Mouse (Mus musculus) kidney, embryonic 16.5 days (tissue): ENCODE data around the gene Wrap73. TPM values are rescaled to one million over a fixed set of nuclear protein-coding genes. Genes with fewer than 3 reads are reported as not detected.

ENCODE experiments used
- ATAC-seq: fragments of 200-750 bp; cut with Nextera tagmentation; 2 replicates; pipeline ENCODE4 v1.8.0; 2017; ENCODE audit warnings: moderate TSS enrichment; ENCODE audit not compliant: low FRiP score, low TSS enrichment
- H3K27ac ChIP-seq: fragments of 300-500 bp; sonication (generic); 2 replicates; pipeline ENCODE4 v1.5.1; 2014; ENCODE audit warnings: low read length
- H3K27me3 ChIP-seq: fragments of 300-500 bp; sonication (generic); 2 replicates; pipeline ENCODE4 v1.6.1; 2014; ENCODE audit warnings: low read length, control low read depth, mixed read lengths; ENCODE audit not compliant: insufficient read depth
- H3K36me3 ChIP-seq: fragments of 300-500 bp; sonication (generic); 2 replicates; pipeline ENCODE4 v1.6.1; 2014; ENCODE audit warnings: low read length, control low read depth, mixed read lengths; ENCODE audit not compliant: insufficient read depth
- H3K4me1 ChIP-seq: fragments of 300-500 bp; sonication (generic); 2 replicates; pipeline ENCODE4 v1.6.1; 2014; ENCODE audit warnings: low read length, control low read depth, mixed read lengths; ENCODE audit not compliant: insufficient read depth
- H3K4me2 ChIP-seq: fragments of 300-500 bp; sonication (generic); replicated peaks from 2 replicates; pipeline ENCODE4 v1.6.1; 2014; ENCODE audit warnings: low read depth, low read length
- H3K4me3 ChIP-seq: fragments of 300-500 bp; sonication (generic); 2 replicates; pipeline ENCODE4 v1.5.1; 2014; ENCODE audit warnings: mild to moderate bottlenecking, low read length
- H3K9ac ChIP-seq: fragments of 300-500 bp; sonication (generic); replicated peaks from 2 replicates; pipeline ENCODE4 v1.6.1; 2014; ENCODE audit warnings: low read length
- H3K9me3 ChIP-seq: fragments of 300-500 bp; sonication (generic); 2 replicates; pipeline ENCODE4 v1.6.1; 2016; ENCODE audit warnings: low read length, control low read depth
- WGBS: fragments of 180-500 bp; shearing (Covaris S2); extraction: QIAGEN DNeasy Blood & Tissue Kit; methylation state at CpG from one replicate; pipeline ENCODE4 v1.1.7; 2014; 5-methylcytosine and 5-hydroxymethylcytosine counted together
- polyA plus RNA-seq: library from polyadenylated mRNA; unstranded; fragments of >200 nt; fragmentation: Nextera tagmentation; extraction: Ambion mirVana; gene quantifications from 2 replicates; pipeline ENCODE4 v1.2.1, GENCODE M21; 2015

Wrap73 gene
- polyA plus RNA-seq, 1 experiment from 2014 or later: 46.0 TPM

DNA sequence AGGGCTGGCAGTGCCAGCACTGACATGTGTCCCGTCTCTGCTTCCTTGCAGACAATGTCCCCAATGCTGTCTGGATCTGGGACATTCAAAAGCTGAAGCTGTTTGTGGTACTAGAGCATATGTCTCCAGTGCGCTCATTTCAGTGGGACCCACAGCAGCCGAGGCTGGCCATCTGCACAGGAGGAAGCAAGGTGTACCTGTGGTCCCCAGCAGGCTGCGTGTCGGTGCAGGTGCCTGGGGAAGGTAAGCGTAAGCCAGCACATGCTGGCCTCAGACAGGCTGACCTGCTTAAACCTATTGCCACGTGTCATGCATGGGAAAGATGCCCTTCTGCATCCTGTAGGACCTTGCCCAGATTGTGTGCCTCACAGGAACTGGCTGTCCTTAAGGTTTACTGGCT, 13.9 kb downstream of the Wrap73 start:
- Histone ChIP-seq H3K4me3 (no peak overlapping the region), H3K4me2 (no peak overlapping the region), H3K27me3 (no peaks in the 10 kb centered on the region), H3K9me3 (no peaks in the 10 kb centered on the region), H3K4me1 (peaks cover 10% of the 10 kb centered on the region), H3K27ac (no peak overlapping the region), H3K9ac (no peak overlapping the region), H3K36me3 (peaks cover 39% of the 10 kb centered on the region)
- ATAC-seq: no peak
- 84% methylated on average over 7 of the region's 7 CpGs for WGBS

DNA sequence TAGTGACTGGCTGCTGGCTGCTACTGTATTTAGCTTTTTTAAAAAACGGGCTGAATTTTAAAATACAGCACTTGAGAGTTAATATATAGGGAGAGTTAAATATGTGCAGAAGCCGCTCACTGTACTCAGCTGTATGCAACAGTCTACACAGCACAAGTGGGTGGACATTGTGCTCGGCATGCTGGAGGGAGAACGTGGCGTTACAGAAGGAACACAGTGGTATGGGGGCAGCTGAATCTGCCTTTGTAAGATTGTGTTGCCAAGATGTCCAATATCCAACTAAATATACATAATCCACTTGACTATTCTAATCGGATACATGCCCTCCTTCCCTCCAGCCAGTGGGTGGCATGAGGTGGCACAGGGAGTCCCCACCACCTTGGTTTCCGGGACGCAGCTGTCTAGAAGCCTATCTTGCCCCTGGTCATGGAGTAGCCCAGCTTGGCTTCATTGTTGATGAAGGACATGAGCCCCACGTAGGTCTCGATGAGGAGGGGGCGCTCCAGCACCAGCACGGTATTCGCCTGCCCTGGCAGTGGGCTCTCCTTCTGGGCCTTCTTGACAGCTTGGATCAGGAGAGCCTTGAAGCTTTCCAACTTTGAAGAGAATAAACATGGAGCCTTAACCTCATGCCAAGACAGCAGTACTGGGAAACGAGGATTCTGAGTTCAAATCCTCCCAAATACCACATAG, 15.9 kb downstream of the Wrap73 start:
- Histone ChIP-seq H3K27me3 (no peaks in the 10 kb centered on the region), H3K9ac (no peak overlapping the region), H3K4me2 (no peak overlapping the region), H3K4me1 (peaks cover 15% of the 10 kb centered on the region), H3K36me3 (peaks cover 29% of the 10 kb centered on the region), H3K4me3 (no peak overlapping the region), H3K9me3 (no peaks in the 10 kb centered on the region), H3K27ac (no peak overlapping the region)
- ATAC-seq: no peak
- 92% methylated on average over 14 of the region's 14 CpGs for WGBS

DNA sequence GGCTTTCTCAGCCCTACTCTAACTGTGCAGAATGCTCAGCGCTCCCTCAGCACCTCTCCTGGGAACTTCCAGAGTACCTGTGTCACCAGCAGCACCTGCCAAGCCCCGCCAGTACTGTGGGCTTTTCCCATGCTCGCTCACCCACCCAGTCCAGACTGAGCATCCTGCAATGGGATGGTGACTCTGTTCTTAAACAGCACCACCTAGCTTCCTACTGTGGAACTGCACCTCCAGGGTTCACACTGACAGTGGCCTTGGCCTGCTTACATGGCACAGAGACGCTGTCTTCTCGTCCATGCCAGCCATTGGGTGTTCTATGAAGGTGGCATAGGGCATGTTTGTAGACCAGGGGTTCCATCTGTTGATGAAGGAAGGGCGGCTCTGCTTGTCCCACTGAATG, 16.8 kb downstream of the Wrap73 start:
- no peaks in the 10 kb centered on the region for H3K9me3 ChIP-seq
- H3K4me3 ChIP-seq: peak overlapping the region; percentile 78; the same call in 1 of the 2 replicates
- H3K27ac ChIP-seq: no peak overlapping the region
- WGBS: 17% methylated on average over 6 of the region's 6 CpGs
- H3K4me1 ChIP-seq: peaks cover 15% of the 10 kb centered on the region
- H3K9ac ChIP-seq: no peak overlapping the region
- H3K27me3 ChIP-seq: no peaks in the 10 kb centered on the region
- no peak overlapping the region for H3K4me2 ChIP-seq
- no peak for ATAC-seq
- H3K36me3 ChIP-seq: peaks cover 29% of the 10 kb centered on the region

DNA sequence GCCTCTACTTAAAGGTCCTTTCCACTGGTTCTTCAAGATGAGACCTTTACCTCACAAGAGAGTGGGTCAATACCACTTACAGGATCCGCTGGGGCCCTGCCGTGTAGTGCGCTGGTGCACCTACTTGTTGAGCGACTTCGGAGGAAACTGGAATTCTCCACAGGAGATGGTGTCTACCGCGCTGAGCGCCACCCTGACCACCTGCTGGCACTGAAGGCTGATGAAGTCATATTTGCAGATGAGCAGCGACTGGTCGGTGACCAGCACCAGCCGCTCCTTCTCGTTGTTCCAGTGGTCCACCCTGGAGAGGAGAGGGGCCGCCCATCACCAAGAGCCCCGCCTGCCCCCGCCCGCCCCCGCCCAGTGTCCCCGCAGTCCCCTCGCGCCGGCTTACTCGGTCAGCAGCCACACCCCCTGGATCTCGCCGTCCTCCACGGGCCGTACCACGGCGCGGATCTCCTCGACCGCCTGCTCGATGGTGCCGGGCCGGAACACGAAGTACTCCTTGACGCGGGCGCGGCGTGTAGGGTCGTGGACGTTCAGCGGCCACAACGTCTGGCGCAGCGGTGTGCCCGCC, 17.9 kb downstream of the Wrap73 start:
- Histone ChIP-seq H3K27ac (peak overlapping the region; percentile 58; the same call in 1 of the 2 replicates), H3K4me3 (peak overlapping the region; percentile 78), H3K9me3 (no peaks in the 10 kb centered on the region), H3K27me3 (no peaks in the 10 kb centered on the region), H3K9ac (peak overlapping the region; percentile 84), H3K4me1 (peaks cover 15% of the 10 kb centered on the region), H3K36me3 (peaks cover 29% of the 10 kb centered on the region), H3K4me2 (peak overlapping the region; percentile 75)
- 2% methylated on average over 47 of the region's 47 CpGs for WGBS
- ATAC-seq: peak; percentile 65

DNA sequence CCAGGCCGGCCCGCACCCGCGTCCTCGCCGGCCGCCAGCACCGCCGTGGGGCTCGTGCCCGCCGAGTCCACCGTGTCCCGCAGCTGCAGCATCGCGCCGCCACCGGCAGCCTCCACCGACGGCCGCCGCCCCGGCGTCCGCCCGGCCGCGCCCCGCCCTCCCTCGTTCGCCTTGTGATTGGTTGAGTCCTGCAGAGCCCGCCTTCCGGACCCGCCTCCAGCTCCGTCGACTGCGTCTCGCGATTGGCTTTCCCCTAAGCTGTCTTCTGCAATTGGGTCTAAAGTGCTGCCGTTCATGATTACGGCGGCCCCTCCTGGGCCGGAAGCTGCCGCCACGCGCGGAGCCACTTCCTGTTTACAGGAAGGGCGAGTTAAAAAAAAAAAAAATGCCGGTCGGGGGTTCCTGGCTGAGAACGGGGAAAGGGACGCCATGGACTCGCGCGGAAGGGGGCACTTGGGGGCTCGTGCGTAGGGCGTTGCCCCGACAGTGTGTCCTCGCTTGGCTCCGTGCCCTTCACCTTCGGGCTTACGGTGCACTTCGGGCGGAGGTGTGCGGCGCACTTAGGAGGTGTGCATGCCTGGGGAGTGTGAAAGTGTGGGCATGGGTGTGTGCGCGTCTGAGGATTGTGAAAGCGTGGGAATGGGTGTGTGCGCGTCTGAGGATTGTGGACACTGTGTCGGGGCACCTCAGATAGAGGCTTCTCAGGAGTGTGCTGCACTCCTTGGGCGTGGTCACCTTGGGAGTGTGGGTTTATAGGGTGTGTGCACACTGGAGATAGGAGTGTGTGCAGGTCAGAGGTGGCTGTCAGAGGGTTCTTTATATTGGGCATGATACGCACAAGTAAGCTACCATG, 18.6 kb downstream of the Wrap73 start, which contains the start of gene Tprgl:
Gene Tprgl, minus strand, starts transcription at position 129 of the 853 bp plus-strand sequence.
- Histone ChIP-seq H3K36me3 (peaks cover 27% of the 10 kb centered on the region), H3K4me2 (peak within 1 kb of the TSS; percentile 94), H3K4me3 (peak within 1 kb of the TSS; percentile 78), H3K9me3 (no peaks in the 10 kb centered on the region), H3K27me3 (no peaks in the 10 kb centered on the region), H3K27ac (peak within 1 kb of the TSS; percentile 58; the same call in 1 of the 2 replicates), H3K4me1 (peaks cover 15% of the 10 kb centered on the region), H3K9ac (peak within 1 kb of the TSS; percentile 84)
- peak; percentile 97 for ATAC-seq
- WGBS: under 1% methylated on average over 75 of the region's 75 CpGs

DNA sequence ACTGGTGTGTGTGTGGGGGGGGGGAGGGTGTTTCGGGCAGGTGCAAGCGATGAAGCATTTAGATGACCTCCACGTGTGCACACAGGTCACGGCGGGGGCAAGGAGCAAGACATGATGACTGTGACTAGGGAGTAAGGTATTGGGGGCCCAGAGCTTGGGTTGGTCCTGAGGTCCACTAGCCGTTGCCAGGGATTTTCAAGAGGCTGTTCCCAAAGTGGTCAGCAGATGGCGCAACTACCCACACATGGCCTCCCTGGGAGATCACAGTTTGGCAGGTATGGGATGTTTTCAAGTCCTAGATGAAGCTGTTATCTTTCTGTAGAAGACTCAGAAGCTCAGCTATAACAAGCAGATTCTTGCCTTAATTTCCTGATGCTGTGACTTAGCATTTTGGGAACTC, 21.1 kb downstream of the Wrap73 start:
- H3K4me3 ChIP-seq: no peak overlapping the region
- peaks cover 4% of the 10 kb centered on the region; the same call in 1 of the 2 replicates for H3K27me3 ChIP-seq
- H3K4me1 ChIP-seq: peaks cover 15% of the 10 kb centered on the region
- 7% methylated on average over 7 of the region's 7 CpGs for WGBS
- H3K4me2 ChIP-seq: no peak overlapping the region
- H3K9ac ChIP-seq: no peak overlapping the region
- ATAC-seq: no peak
- H3K36me3 ChIP-seq: peaks cover 3% of the 10 kb centered on the region
- no peak overlapping the region for H3K27ac ChIP-seq
- H3K9me3 ChIP-seq: no peaks in the 10 kb centered on the region

DNA sequence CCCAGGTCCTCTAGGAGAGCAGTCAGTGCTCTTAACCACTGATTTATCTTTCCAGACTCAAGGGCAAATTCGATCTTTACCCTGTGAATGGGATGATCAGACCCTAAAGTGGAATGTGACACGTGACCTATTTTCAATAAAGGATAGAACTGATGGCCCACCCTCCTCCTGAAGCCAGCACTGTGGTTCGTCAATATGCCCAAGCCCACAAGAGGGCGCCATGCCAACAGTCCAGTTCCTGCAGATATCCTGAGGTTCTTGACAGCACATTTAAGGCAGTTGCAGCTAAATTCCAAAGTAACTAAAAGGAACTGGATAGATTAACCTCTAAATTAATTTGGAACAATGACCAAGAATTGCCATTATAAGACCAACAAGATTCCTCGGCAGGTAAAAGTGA, 24.9 kb downstream of the Wrap73 start:
- Histone ChIP-seq H3K4me3 (no peak overlapping the region), H3K27ac (no peak overlapping the region), H3K9ac (no peak overlapping the region), H3K36me3 (no peaks in the 10 kb centered on the region), H3K4me1 (peaks cover 16% of the 10 kb centered on the region), H3K27me3 (peaks cover 38% of the 10 kb centered on the region), H3K9me3 (no peaks in the 10 kb centered on the region), H3K4me2 (no peak overlapping the region)
- 26% methylated on average over 5 of the region's 5 CpGs for WGBS
- no peak for ATAC-seq

DNA sequence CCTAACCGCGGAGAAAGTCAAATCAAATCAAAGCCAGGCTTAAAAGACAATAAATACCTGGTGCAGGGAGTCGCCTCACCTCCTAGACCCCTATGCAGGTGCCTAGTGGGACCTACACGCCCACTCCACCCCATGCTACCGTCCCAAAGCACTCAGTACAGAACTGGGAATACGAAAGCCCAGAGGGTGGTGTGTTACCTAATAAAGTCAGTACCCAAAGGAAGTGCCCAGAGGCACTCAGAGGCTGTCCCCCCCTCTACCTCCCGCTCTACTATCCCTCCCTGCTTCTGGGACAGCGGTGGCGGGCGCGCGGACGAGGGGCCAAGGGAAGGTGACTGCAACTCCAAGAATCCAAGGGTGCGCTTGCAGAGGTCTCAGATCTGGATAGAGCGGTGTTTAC, 27.8 kb downstream of the Wrap73 start:
- Histone ChIP-seq H3K4me1 (peaks cover 16% of the 10 kb centered on the region), H3K27ac (no peak overlapping the region), H3K4me2 (peak overlapping the region; percentile 95), H3K27me3 (peaks cover 50% of the 10 kb centered on the region), H3K4me3 (peak overlapping the region; percentile 62), H3K9ac (peak overlapping the region; percentile 51), H3K9me3 (no peaks in the 10 kb centered on the region), H3K36me3 (no peaks in the 10 kb centered on the region)
- 1% methylated on average over 15 of the region's 15 CpGs for WGBS
- ATAC-seq: peak; percentile 47

DNA sequence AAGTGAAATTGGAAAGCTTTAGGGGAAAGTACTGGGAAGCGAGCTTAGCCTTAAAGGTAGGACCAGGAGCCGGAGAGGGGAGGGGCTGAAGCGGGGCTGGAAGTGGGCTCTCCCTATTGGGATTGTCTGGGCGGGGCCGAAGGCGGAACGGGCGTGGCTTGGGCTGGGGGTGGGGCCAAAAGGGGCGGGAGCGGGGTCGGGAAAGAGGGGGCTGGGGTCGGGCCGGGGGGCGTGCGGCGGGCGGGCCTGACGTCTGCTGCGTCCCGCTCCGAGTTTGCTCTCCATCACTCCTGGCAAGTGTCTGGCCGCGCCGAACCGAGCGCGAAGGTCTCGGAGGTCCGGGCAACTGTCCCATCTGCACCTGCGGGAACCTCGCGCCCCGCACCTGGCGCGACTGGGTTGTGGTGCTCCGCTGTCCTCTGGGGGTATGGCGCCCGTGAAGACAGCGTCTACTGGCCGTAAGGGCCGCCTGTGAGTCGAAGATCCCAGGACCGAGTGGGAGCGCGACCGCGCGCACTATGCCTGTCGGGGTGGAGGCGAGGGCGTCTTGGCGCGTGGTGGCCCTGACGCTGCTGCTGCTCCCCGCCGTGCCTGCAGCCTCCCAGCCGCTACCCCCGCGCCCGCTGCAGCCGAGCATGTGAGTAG, 28.5 kb downstream of the Wrap73 start, which contains the start of gene Megf6:
Gene Megf6, plus strand, starts transcription at position 225 of the 645 bp plus-strand sequence.
- under 1% methylated on average over 52 of the region's 61 CpGs for WGBS
- peak within 1 kb of the TSS; percentile 62 for H3K4me3 ChIP-seq
- H3K9me3 ChIP-seq: no peaks in the 10 kb centered on the region
- no peaks in the 10 kb centered on the region for H3K36me3 ChIP-seq
- peak; percentile 72 for ATAC-seq
- H3K27ac ChIP-seq: no peak within 1 kb of the TSS
- H3K9ac ChIP-seq: peak within 1 kb of the TSS; percentile 61
- peaks cover 50% of the 10 kb centered on the region for H3K27me3 ChIP-seq
- peak within 1 kb of the TSS; percentile 95 for H3K4me2 ChIP-seq
- H3K4me1 ChIP-seq: peaks cover 16% of the 10 kb centered on the region
